Mouse (Mus musculus): ENCODE measurements around the gene Pex12.
"Not testable (repeated sequence)": the region's sequence is repeated elsewhere in the genome, so short reads cannot be mapped to it uniquely, and the experiment has no call there.

Gene Pex12

GRCm38 (mm10) chr11:83286566-83286965 is 15.8 kb downstream of the Pex12 start, which contains the start of gene Slfn14:
Gene Slfn14, minus strand, starts transcription at chr11:83286726.
- DNase-seq: no peak

DNA sequence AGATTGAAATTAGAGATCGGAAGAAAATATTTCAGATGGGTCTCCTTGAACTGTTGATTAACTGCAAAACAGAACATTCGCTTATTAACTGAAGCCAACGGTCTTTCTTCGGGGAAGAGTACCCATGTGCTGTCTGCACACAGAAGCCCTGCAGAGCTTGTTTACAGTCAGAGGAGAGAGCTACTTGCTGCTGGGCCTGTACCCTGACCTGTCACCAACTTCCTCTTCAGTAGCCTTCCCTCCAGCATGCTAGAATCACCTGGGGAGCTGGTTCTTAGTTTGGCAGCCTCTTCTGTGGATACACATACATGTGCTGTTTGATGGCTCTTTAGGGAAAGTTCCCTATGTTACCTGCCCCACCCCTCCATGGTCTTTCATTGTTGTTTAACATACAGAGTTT is 16.8 kb downstream of the Pex12 start:
- DNase-seq: no peak

DNA sequence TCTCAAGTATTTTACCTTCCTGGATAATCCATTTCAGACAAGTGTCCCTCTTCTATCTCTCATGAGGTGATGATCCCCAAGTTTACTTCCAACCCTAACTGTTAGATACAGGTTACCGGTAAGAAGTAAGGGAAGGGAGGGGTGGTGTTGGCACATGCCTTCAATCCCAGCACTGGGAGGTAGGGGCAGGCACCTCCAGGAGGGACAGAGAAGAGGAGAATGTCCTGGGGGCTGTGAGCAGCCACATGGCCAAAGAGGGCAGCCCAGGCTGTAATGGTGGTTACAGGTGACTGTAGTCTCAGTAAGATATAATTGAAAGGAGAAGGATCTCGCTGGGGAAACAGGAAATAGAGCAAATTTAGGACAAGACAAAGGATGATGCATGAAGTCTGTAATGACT is 20.3 kb downstream of the Pex12 start:
- no peak for DNase-seq

DNA sequence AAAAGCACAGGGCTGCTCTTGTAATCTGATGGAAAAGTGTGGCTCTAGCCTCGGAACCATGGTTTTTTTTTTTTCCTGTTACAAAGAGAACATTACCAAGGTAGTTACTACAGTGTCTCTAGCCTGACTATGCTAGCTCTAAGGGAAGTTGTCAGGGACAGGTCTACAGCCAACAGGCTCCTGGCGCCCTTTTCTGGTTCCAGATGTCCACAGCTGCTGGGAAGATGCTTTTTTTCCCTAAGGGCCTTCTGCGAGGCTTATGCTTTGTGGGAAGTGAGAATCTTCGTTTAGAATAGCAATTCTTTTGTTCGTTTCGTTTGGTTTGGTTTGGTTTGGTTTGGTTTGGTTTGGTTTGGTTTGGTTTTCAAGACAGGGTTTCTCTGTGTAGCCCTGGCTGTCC is 22.7 kb downstream of the Pex12 start:
- peak; percentile 35 for DNase-seq

DNA sequence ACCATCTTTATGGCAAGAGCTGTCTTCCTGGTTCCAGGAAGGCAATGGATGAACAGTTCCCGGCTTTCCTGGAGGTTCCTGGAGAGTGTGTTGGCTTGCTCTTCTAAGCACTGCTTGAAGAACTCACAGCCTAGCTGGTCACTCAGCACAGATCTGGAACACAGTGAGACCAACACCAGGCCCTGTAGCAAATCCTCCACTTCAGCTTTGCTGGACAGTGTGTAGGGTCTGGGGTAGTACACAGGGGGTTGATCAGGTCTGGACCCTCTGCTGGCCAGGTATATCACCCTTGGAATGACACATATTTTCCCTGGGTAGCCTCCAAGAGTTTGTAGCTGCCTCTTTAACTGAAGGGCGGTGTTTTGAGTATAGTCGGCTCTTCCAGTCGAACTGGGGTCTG is 23.4 kb downstream of the Pex12 start:
- no peak for DNase-seq

GRCm38 (mm10) chr11:83276251-83276650 is 26.1 kb downstream of the Pex12 start:
- peak; percentile 24 for DNase-seq

GRCm38 (mm10) chr11:83271951-83272843 is 30.2 kb downstream of the Pex12 start:
- DNase-seq: peak; percentile 46

- DNase-seq: peak; percentile 84
Measured at GRCm38 (mm10) chr11:83271151-83271950, 31.0 kb downstream of the Pex12 start.

- DNase-seq: no peak
Measured at GRCm38 (mm10) chr11:83270842-83271150, 31.6 kb downstream of the Pex12 start.

- no peak for DNase-seq
Measured at GRCm38 (mm10) chr11:83263146-83263545, 39.2 kb downstream of the Pex12 start.

DNA sequence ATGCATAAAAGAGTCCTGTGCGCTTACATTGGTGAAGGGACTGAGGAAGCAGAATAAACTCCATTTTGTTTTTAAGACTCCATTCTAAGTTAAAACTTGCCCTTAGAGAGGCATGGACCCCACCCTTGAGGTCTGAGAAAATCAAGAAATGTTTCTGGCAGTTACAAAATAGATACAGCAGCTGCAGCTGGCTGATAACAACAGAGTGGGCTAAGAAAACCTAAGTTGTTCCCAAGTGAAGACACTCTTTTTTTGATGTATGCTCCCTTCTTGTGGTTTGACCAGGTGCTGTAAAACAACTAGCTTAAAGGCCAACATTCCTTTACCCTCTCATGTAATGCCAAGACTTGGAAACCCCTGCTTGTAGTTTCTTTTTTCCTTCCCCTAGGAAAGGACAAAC is 39.7 kb downstream of the Pex12 start:
- no peak for DNase-seq

- not testable (repeated sequence) for DNase-seq
Measured at GRCm38 (mm10) chr11:83257211-83257610, 45.2 kb downstream of the Pex12 start.
